13 mouse cellular contexts compared by ENCODE assay signal in the genomic region with DNA sequence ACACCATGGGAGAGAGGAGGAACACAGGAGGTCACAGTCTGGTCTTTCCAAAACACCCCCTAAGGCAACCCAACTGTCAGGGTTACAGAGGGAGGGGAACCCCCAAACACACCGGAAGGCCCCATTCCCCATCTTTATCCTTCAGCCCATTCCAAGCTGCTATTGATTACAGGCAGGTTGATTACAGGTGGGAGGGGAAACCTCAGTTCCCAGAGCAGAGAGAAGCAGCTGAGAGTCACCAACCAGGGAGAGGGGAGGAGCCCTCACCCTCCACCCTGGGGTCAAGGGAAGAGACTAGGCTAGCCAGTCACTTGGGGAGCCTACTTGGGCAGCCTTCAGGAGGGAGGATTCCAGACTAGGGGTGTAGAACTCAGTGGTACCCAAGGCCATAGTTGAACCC. TPM values are rescaled to one million over a fixed set of nuclear protein-coding genes. Genes with fewer than 3 reads are reported as not detected.
A peak's percentile ranks its signal among the peaks of the same experiment; 100 is the strongest.
DNase-seq lines count a peak whose midpoint lies in the region; ATAC-seq and TF ChIP-seq lines count a peak whose summit lies in the region.
"Had no signal": no experiment of that assay in that cellular context is flagged by ENCODE, and none has a peak within 500 bp of the region (broad histone marks: within the 10 kb centered on the region; RNA-seq: fewer than 3 reads in every experiment).

No protein-coding gene starts in this region.

- no peak for DNase-seq in hindbrain, embryonic 10.5 days (ENCODE audit: low spot score)
- no peak for DNase-seq in hindbrain, postnatal 0 days (ENCODE audit: low spot score)
- no peak for DNase-seq in forebrain, embryonic 14.5 days (ENCODE audit: low spot score)
- no peak for DNase-seq in heart, postnatal 14 days
- no peak for DNase-seq in heart, adult 8-10 months (ENCODE audit: low spot score)
- DNase-seq: adrenal gland, postnatal 25 days; cerebellum, adult 11 months; heart, adult 18-20 months had no signal

- no peak for ATAC-seq in hindbrain, postnatal 0 days
- ATAC-seq in forebrain, embryonic 14.5 days, result no peak
- ATAC-seq in midbrain, embryonic 13.5 days, result no peak
- ATAC-seq: Patski had no signal

- H3K36me3 ChIP-seq in hindbrain, embryonic 10.5 days, result no peaks in the 10 kb centered on the region
- H3K36me3 ChIP-seq in hindbrain, postnatal 0 days (ENCODE audit: insufficient read depth, low read length), result no peaks in the 10 kb centered on the region
- H3K36me3 ChIP-seq in E14TG2a.4 (ENCODE audit: insufficient read depth, low read length), result peaks cover 11% of the 10 kb centered on the region
- H3K36me3 ChIP-seq in forebrain, embryonic 14.5 days (ENCODE audit: control insufficient read depth, insufficient read depth, low read length), result 0 out of 2 replicates have a peak, but pooled peaks cover 1% of the 10 kb centered on the region
- H3K36me3 ChIP-seq in midbrain, embryonic 13.5 days, result no peaks in the 10 kb centered on the region
- H3K36me3 ChIP-seq: limb, embryonic 13.5 days had no signal

- intact Hi-C loops in heart, postnatal 14 days (cut with DNase I), result no loop called here

- no peaks in the 10 kb centered on the region for H3K9me3 ChIP-seq in hindbrain, embryonic 10.5 days
- no peaks in the 10 kb centered on the region for H3K9me3 ChIP-seq in hindbrain, postnatal 0 days (ENCODE audit: low read length)
- H3K9me3 ChIP-seq in E14TG2a.4 (ENCODE audit: low read length), result no peaks in the 10 kb centered on the region
- H3K9me3 ChIP-seq in forebrain, embryonic 14.5 days (replicated peaks; ENCODE audit: control insufficient read depth, low read length), result no peaks in the 10 kb centered on the region
- no peaks in the 10 kb centered on the region for H3K9me3 ChIP-seq in midbrain, embryonic 13.5 days
- H3K9me3 ChIP-seq: limb, embryonic 13.5 days had no signal

- 74% methylated on average over 1 of the region's 1 CpGs for WGBS in hindbrain, embryonic 10.5 days
- WGBS in hindbrain, postnatal 0 days, result 83% methylated on average over 1 of the region's 1 CpGs
- WGBS in forebrain, embryonic 14.5 days, result 90% methylated on average over 1 of the region's 1 CpGs
- 100% methylated on average over 1 of the region's 1 CpGs for WGBS in midbrain, embryonic 13.5 days

- no peak overlapping the region for H3K4me3 ChIP-seq in hindbrain, embryonic 10.5 days
- H3K4me3 ChIP-seq in hindbrain, postnatal 0 days (ENCODE audit: low read length), result no peak overlapping the region
- H3K4me3 ChIP-seq in E14TG2a.4 (replicated peaks; ENCODE audit: low read length), result 0 out of 2 replicates have a peak overlapping the region, but pooled peaks have one; percentile 1
- H3K4me3 ChIP-seq in forebrain, embryonic 14.5 days (ENCODE audit: low read depth, low read length), result no peak overlapping the region
- no peak overlapping the region for H3K4me3 ChIP-seq in midbrain, embryonic 13.5 days (replicated peaks)
- H3K4me3 ChIP-seq: limb, embryonic 13.5 days had no signal

- H3K4me1 ChIP-seq in hindbrain, embryonic 10.5 days (replicated peaks), result peaks cover 92% of the 10 kb centered on the region
- H3K4me1 ChIP-seq in hindbrain, postnatal 0 days (ENCODE audit: insufficient read depth, low read length), result peaks cover 59% of the 10 kb centered on the region
- H3K4me1 ChIP-seq in E14TG2a.4 (replicated peaks; ENCODE audit: low read depth, low read length), result peaks cover 84% of the 10 kb centered on the region
- peaks cover 82% of the 10 kb centered on the region for H3K4me1 ChIP-seq in forebrain, embryonic 14.5 days (ENCODE audit: control insufficient read depth, insufficient read depth, low read length)
- H3K4me1 ChIP-seq in midbrain, embryonic 13.5 days (replicated peaks), result peaks cover 91% of the 10 kb centered on the region

- no peak overlapping the region for H3K9ac ChIP-seq in hindbrain, postnatal 0 days (replicated peaks; ENCODE audit: low read length)
- H3K9ac ChIP-seq in forebrain, embryonic 14.5 days (ENCODE audit: low read length), result no peak overlapping the region
- H3K9ac ChIP-seq in midbrain, embryonic 13.5 days (replicated peaks), result no peak overlapping the region; the same call in 1 of the 2 replicates

- 0 out of 2 replicates have a peak, but pooled peaks cover 7% of the 10 kb centered on the region for H3K27me3 ChIP-seq in hindbrain, embryonic 10.5 days (ENCODE audit: insufficient read depth, poor library complexity, severe bottlenecking)
- H3K27me3 ChIP-seq in hindbrain, postnatal 0 days (ENCODE audit: insufficient read depth, low read length), result no peaks in the 10 kb centered on the region
- no peaks in the 10 kb centered on the region for H3K27me3 ChIP-seq in E14TG2a.4 (ENCODE audit: insufficient read depth, low read length)
- no peaks in the 10 kb centered on the region for H3K27me3 ChIP-seq in forebrain, embryonic 14.5 days (replicated peaks; ENCODE audit: control insufficient read depth, insufficient read depth, low read length)
- no peaks in the 10 kb centered on the region for H3K27me3 ChIP-seq in midbrain, embryonic 13.5 days
- H3K27me3 ChIP-seq: limb, embryonic 13.5 days; Patski had no signal

- H3K27ac ChIP-seq in hindbrain, embryonic 10.5 days, result peak overlapping the region; percentile 65; the same call in 1 of the 2 replicates
- H3K27ac ChIP-seq in hindbrain, postnatal 0 days, result no peak overlapping the region
- H3K27ac ChIP-seq in forebrain, embryonic 14.5 days (ENCODE audit: low read depth, low read length), result peak overlapping the region; percentile 86
- peak overlapping the region; percentile 69 for H3K27ac ChIP-seq in midbrain, embryonic 13.5 days
- H3K27ac ChIP-seq: kidney, postnatal 0 days; limb, embryonic 13.5 days had no signal

- no peak overlapping the region for H3K4me2 ChIP-seq in hindbrain, postnatal 0 days (ENCODE audit: low read depth, low read length)
- H3K4me2 ChIP-seq in forebrain, embryonic 14.5 days (ENCODE audit: low read length), result no peak overlapping the region
- H3K4me2 ChIP-seq in midbrain, embryonic 13.5 days (replicated peaks), result 0 out of 2 replicates have a peak overlapping the region, but pooled peaks have one; percentile 11

- no peak for TF ChIP-seq CTCF in hindbrain, postnatal 0 days (IDR thresholded peaks at IDR 0.05; ENCODE audit: low read depth)
- TF ChIP-seq CTCF in E14TG2a.4 (conservative IDR thresholded peaks at IDR 0.05; ENCODE audit: low read length), result no peak

RNA-seq across cellular contexts. Expression of a gene that starts 5.2 kb away (rescaled TPM):
- 18.1 and 19.7 TPM in 2 replicates for polyA plus RNA-seq in hindbrain, embryonic 10.5 days (2016; fragmentation: Nextera tagmentation; extraction: Ambion mirVana)
- 35.4 and 37.5 TPM in 2 replicates for total RNA-seq in hindbrain, postnatal 0 days (2014; rRNA removed)
- polyA plus RNA-seq in hindbrain, postnatal 0 days (2015; fragmentation: Nextera tagmentation; extraction: Ambion mirVana), result 20.9 and 22.7 TPM in 2 replicates
- polyA plus RNA-seq in forebrain, embryonic 14.5 days (2014; fragmentation: Nextera tagmentation; extraction: Ambion mirVana), result 15.1 and 22.3 TPM in 2 replicates
- 20.2 and 22.6 TPM in 2 replicates for polyA plus RNA-seq in midbrain, embryonic 13.5 days (2015; fragmentation: Nextera tagmentation; extraction: Ambion mirVana)
- total RNA-seq in heart, postnatal 14 days (2021), result 10 to 100 TPM; 89.1 to 98.5 TPM
- 10 to 100 TPM; 81.6 to 92.4 (median 84.5) TPM for total RNA-seq in heart, adult 8-10 months (2022)
